Mouse (Mus musculus): Measurements from ENCODE around the gene Ice1. TPM values are rescaled to one million over a fixed set of nuclear protein-coding genes. Genes with fewer than 3 reads are reported as not detected.

Ice1 gene
- polyA plus RNA-seq, 1 experiment from 2014 or later: 59.1 TPM

- H3K9ac ChIP-seq (replicated peaks; ENCODE audit: low read length): no peak overlapping the region
- peaks cover 93% of the 10 kb centered on the region for H3K36me3 ChIP-seq (ENCODE audit: control insufficient read depth, insufficient read depth, low read length)
- DNase-seq (no peak), ATAC-seq (ENCODE audit: low FRiP score, low TSS enrichment) (no peak)
- no peak overlapping the region for H3K4me3 ChIP-seq (replicated peaks; ENCODE audit: low read depth, low read length)
- H3K27ac ChIP-seq (replicated peaks; ENCODE audit: low read depth, low read length): no peak overlapping the region
- no peak overlapping the region for H3K4me2 ChIP-seq (ENCODE audit: low read length)
- H3K27me3 ChIP-seq (ENCODE audit: control insufficient read depth, insufficient read depth, low read length): no peaks in the 10 kb centered on the region
- no peaks in the 10 kb centered on the region for H3K4me1 ChIP-seq (ENCODE audit: control insufficient read depth, insufficient read depth, low read length)
- 95% methylated on average over 1 of the region's 1 CpGs for WGBS
- no peaks in the 10 kb centered on the region for H3K9me3 ChIP-seq (ENCODE audit: control insufficient read depth, low read length)
Measured at GRCm38 (mm10) chr13:70601566-70601965, 35.9 kb downstream of the Ice1 start.

GRCm38 (mm10) chr13:70599964-70600619 is 37.3 kb downstream of the Ice1 start:
- no peak overlapping the region for H3K4me3 ChIP-seq (replicated peaks; ENCODE audit: low read depth, low read length)
- H3K9ac ChIP-seq (replicated peaks; ENCODE audit: low read length): no peak overlapping the region
- H3K4me2 ChIP-seq (ENCODE audit: low read length): no peak overlapping the region
- no peak overlapping the region for H3K27ac ChIP-seq (replicated peaks; ENCODE audit: low read depth, low read length)
- DNase-seq: no peak
- ATAC-seq (ENCODE audit: low FRiP score, low TSS enrichment): no peak
- no peaks in the 10 kb centered on the region for H3K27me3 ChIP-seq (ENCODE audit: control insufficient read depth, insufficient read depth, low read length)
- H3K36me3 ChIP-seq (ENCODE audit: control insufficient read depth, insufficient read depth, low read length): peaks cover 92% of the 10 kb centered on the region
- H3K4me1 ChIP-seq (ENCODE audit: control insufficient read depth, insufficient read depth, low read length): no peaks in the 10 kb centered on the region
- WGBS: 84% methylated on average over 12 of the region's 12 CpGs
- H3K9me3 ChIP-seq (ENCODE audit: control insufficient read depth, low read length): no peaks in the 10 kb centered on the region

- Histone ChIP-seq H3K9me3 (ENCODE audit: control insufficient read depth, low read length) (no peaks in the 10 kb centered on the region), H3K4me2 (ENCODE audit: low read length) (no peak overlapping the region), H3K4me3 (replicated peaks; ENCODE audit: low read depth, low read length) (no peak overlapping the region), H3K9ac (replicated peaks; ENCODE audit: low read length) (no peak overlapping the region), H3K27ac (replicated peaks; ENCODE audit: low read depth, low read length) (no peak overlapping the region), H3K27me3 (ENCODE audit: control insufficient read depth, insufficient read depth, low read length) (no peaks in the 10 kb centered on the region), H3K4me1 (ENCODE audit: control insufficient read depth, insufficient read depth, low read length) (no peaks in the 10 kb centered on the region), H3K36me3 (ENCODE audit: control insufficient read depth, insufficient read depth, low read length) (peaks cover 93% of the 10 kb centered on the region)
- ATAC-seq (ENCODE audit: low FRiP score, low TSS enrichment) (no peak), DNase-seq (no peak)
- 89% methylated on average over 4 of the region's 4 CpGs for WGBS
Measured at GRCm38 (mm10) chr13:70598941-70599340, 38.5 kb downstream of the Ice1 start.

GRCm38 (mm10) chr13:70596901-70597300 is 40.5 kb downstream of the Ice1 start:
- no peaks in the 10 kb centered on the region for H3K9me3 ChIP-seq (ENCODE audit: control insufficient read depth, low read length)
- 94% methylated on average over 3 of the region's 3 CpGs for WGBS
- H3K4me2 ChIP-seq (ENCODE audit: low read length): no peak overlapping the region
- no peak overlapping the region for H3K27ac ChIP-seq (replicated peaks; ENCODE audit: low read depth, low read length)
- H3K27me3 ChIP-seq (ENCODE audit: control insufficient read depth, insufficient read depth, low read length): no peaks in the 10 kb centered on the region
- ATAC-seq (ENCODE audit: low FRiP score, low TSS enrichment): no peak
- peaks cover 93% of the 10 kb centered on the region for H3K36me3 ChIP-seq (ENCODE audit: control insufficient read depth, insufficient read depth, low read length)
- H3K9ac ChIP-seq (replicated peaks; ENCODE audit: low read length): no peak overlapping the region
- no peak overlapping the region for H3K4me3 ChIP-seq (replicated peaks; ENCODE audit: low read depth, low read length)
- no peaks in the 10 kb centered on the region for H3K4me1 ChIP-seq (ENCODE audit: control insufficient read depth, insufficient read depth, low read length)
- DNase-seq: no peak

- H3K4me3 ChIP-seq (replicated peaks; ENCODE audit: low read depth, low read length): no peak overlapping the region
- peaks cover 71% of the 10 kb centered on the region for H3K36me3 ChIP-seq (ENCODE audit: control insufficient read depth, insufficient read depth, low read length)
- 95% methylated on average over 7 of the region's 7 CpGs for WGBS
- ATAC-seq (ENCODE audit: low FRiP score, low TSS enrichment): no peak
- H3K27me3 ChIP-seq (ENCODE audit: control insufficient read depth, insufficient read depth, low read length): no peaks in the 10 kb centered on the region
- no peak for DNase-seq
- H3K9me3 ChIP-seq (ENCODE audit: control insufficient read depth, low read length): no peaks in the 10 kb centered on the region
- H3K4me2 ChIP-seq (ENCODE audit: low read length): no peak overlapping the region
- H3K4me1 ChIP-seq (ENCODE audit: control insufficient read depth, insufficient read depth, low read length): no peaks in the 10 kb centered on the region
- no peak overlapping the region for H3K27ac ChIP-seq (replicated peaks; ENCODE audit: low read depth, low read length)
- H3K9ac ChIP-seq (replicated peaks; ENCODE audit: low read length): no peak overlapping the region
Measured at GRCm38 (mm10) chr13:70590248-70590762, 47.1 kb downstream of the Ice1 start.

GRCm38 (mm10) chr13:70586969-70587368 is 50.5 kb downstream of the Ice1 start:
- Histone ChIP-seq H3K9me3 (ENCODE audit: control insufficient read depth, low read length) (no peaks in the 10 kb centered on the region), H3K36me3 (ENCODE audit: control insufficient read depth, insufficient read depth, low read length) (peaks cover 41% of the 10 kb centered on the region), H3K9ac (replicated peaks; ENCODE audit: low read length) (no peak overlapping the region), H3K27me3 (ENCODE audit: control insufficient read depth, insufficient read depth, low read length) (no peaks in the 10 kb centered on the region), H3K27ac (replicated peaks; ENCODE audit: low read depth, low read length) (no peak overlapping the region), H3K4me1 (ENCODE audit: control insufficient read depth, insufficient read depth, low read length) (no peaks in the 10 kb centered on the region), H3K4me3 (replicated peaks; ENCODE audit: low read depth, low read length) (no peak overlapping the region), H3K4me2 (ENCODE audit: low read length) (no peak overlapping the region)
- ATAC-seq (ENCODE audit: low FRiP score, low TSS enrichment) (peak; percentile 76; the same call in 1 of the 2 replicates), DNase-seq (peak; percentile 88)
- WGBS: 81% methylated on average over 2 of the region's 2 CpGs

- Histone ChIP-seq H3K4me2 (ENCODE audit: low read length) (no peak overlapping the region), H3K9me3 (ENCODE audit: control insufficient read depth, low read length) (no peaks in the 10 kb centered on the region), H3K4me3 (replicated peaks; ENCODE audit: low read depth, low read length) (no peak overlapping the region), H3K4me1 (ENCODE audit: control insufficient read depth, insufficient read depth, low read length) (no peaks in the 10 kb centered on the region), H3K27me3 (ENCODE audit: control insufficient read depth, insufficient read depth, low read length) (no peaks in the 10 kb centered on the region), H3K27ac (replicated peaks; ENCODE audit: low read depth, low read length) (no peak overlapping the region), H3K9ac (replicated peaks; ENCODE audit: low read length) (no peak overlapping the region), H3K36me3 (ENCODE audit: control insufficient read depth, insufficient read depth, low read length) (peaks cover 9% of the 10 kb centered on the region; the same call in 1 of the 2 replicates)
- WGBS: 24% methylated on average over 2 of the region's 2 CpGs
- DNase-seq (peak; percentile 89), ATAC-seq (ENCODE audit: low FRiP score, low TSS enrichment) (no peak)
Measured at GRCm38 (mm10) chr13:70582517-70582916, 54.9 kb downstream of the Ice1 start.

GRCm38 (mm10) chr13:70581509-70581908 is 55.9 kb downstream of the Ice1 start:
- H3K4me1 ChIP-seq (ENCODE audit: control insufficient read depth, insufficient read depth, low read length): no peaks in the 10 kb centered on the region
- H3K27ac ChIP-seq (replicated peaks; ENCODE audit: low read depth, low read length): no peak overlapping the region
- peak; percentile 57 for DNase-seq
- no peak for ATAC-seq (ENCODE audit: low FRiP score, low TSS enrichment)
- no peaks in the 10 kb centered on the region for H3K9me3 ChIP-seq (ENCODE audit: control insufficient read depth, low read length)
- no peaks in the 10 kb centered on the region for H3K27me3 ChIP-seq (ENCODE audit: control insufficient read depth, insufficient read depth, low read length)
- H3K9ac ChIP-seq (replicated peaks; ENCODE audit: low read length): no peak overlapping the region
- no peak overlapping the region for H3K4me3 ChIP-seq (replicated peaks; ENCODE audit: low read depth, low read length)
- no peak overlapping the region for H3K4me2 ChIP-seq (ENCODE audit: low read length)
- H3K36me3 ChIP-seq (ENCODE audit: control insufficient read depth, insufficient read depth, low read length): peaks cover 9% of the 10 kb centered on the region; the same call in 1 of the 2 replicates
- 88% methylated on average over 4 of the region's 4 CpGs for WGBS

- Histone ChIP-seq H3K4me2 (ENCODE audit: low read length) (no peak overlapping the region), H3K4me3 (replicated peaks; ENCODE audit: low read depth, low read length) (no peak overlapping the region), H3K9ac (replicated peaks; ENCODE audit: low read length) (no peak overlapping the region), H3K36me3 (ENCODE audit: control insufficient read depth, insufficient read depth, low read length) (no peaks in the 10 kb centered on the region), H3K27me3 (ENCODE audit: control insufficient read depth, insufficient read depth, low read length) (no peaks in the 10 kb centered on the region), H3K27ac (replicated peaks; ENCODE audit: low read depth, low read length) (no peak overlapping the region), H3K9me3 (ENCODE audit: control insufficient read depth, low read length) (no peaks in the 10 kb centered on the region), H3K4me1 (ENCODE audit: control insufficient read depth, insufficient read depth, low read length) (no peaks in the 10 kb centered on the region)
- whole genome bisulfite sequencing: 80% methylated on average over 1 of the region's 1 CpGs
- no peak for ATAC-seq (ENCODE audit: low FRiP score, low TSS enrichment)
- no peak for DNase-seq
Measured at GRCm38 (mm10) chr13:70574216-70574615, 63.2 kb downstream of the Ice1 start.

Data from midbrain, embryonic 14.5 days (tissue).